Mouse (Mus musculus): ENCODE measurements at regions not wholly inside any gene's neighbourhood (a gene's known extent, or its start where the extent isn't known, plus 50 kb on each side); places are given as distances from the start of the nearest gene placed in this dataset.

DNA sequence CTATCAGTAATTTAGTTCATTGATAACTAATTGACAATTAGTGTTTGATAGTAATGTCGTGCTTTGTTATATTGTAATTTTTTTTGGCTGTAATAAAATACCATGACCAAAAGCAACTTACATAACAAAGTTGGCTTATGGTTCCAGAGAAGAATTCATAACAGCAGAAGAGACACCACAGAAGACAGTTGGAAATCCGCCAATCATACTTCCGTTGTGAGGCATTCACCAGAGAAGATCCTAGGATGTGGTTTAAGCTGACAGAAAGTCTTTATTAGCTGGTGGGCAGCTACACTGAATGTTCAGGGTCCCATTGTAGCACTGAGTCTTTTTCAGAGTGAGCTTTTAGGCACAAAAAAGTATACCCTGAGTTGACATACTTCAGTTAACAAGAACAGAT is 109.9 kb downstream of the Sec23a start:
- DNase-seq = no peak
- intact Hi-C loops (cut with DNase I) = no loop called here

- no peak for DNase-seq
- intact Hi-C loops (cut with DNase I) = no loop called here
Measured at GRCm38 (mm10) chr12:58875808-58876207, 136.0 kb downstream of the Sec23a start.

DNA sequence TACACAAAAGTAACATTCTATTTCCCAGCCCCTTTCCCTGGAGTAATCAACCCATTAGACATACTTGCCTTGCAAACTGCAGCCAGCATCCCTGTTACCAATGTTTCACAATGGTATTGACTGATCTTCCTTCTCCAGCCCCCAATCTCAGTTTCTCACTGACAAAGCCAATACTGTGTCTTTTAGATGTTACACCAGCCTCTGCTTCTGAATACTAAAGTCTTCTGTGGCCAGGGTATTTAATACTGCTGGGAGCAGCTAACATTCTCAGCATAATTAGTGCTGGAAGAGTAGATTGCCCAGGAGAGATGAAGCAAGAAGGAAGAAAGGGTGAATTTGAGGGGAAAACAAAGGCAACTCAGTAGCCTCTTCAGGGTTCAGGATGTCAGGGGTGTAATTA is 139.4 kb downstream of the Sec23a start:
- intact Hi-C loops (cut with DNase I) = no loop called here

GRCm38 (mm10) chr12:58856498-58856897 is 155.3 kb downstream of the Sec23a start:
- intact Hi-C loops (cut with DNase I) = no loop called here
- no peak for DNase-seq

More for the DNA sequence above, 139.4 kb downstream of the Sec23a start:
- no peak for DNase-seq

DNA sequence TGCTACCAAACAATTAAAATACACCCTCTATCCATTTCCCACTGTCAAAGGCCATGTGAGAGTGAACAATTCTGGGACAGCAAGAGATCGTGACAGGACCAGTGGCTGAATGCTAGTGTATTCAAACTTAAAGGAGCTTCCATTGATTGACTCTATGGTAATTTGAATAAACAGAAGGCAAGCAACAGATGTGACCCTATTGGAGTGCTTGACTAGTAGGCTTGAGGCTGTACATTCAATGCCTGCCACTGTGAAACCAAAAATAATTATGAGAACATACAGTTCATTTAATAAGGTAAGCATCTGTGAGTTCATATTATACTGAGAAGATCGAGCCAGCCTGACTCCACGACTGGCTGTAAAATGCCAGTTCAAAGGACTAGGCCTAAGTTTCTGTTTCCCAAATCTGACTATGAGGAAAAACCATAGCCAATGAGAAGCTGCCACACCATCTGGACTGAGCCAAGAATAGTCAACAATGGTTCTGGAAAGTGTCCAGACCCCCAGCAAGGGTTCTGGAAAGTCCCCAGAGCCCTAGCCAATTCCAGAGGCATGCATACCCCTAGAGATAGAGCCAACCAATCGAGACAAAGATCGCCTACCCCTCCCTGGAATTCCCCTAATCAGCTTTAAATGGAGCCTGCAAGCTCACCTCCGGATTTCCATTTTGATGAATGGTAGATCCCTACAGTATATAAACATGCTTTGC is 160.0 kb downstream of the Sec23a start:
- intact Hi-C loops (cut with DNase I) = no loop called here
- no peak for DNase-seq

- intact Hi-C loops (cut with DNase I) = no loop called here
- DNase-seq = no peak
Measured at GRCm38 (mm10) chr12:58829656-58830055, 182.2 kb downstream of the Sec23a start.

DNA sequence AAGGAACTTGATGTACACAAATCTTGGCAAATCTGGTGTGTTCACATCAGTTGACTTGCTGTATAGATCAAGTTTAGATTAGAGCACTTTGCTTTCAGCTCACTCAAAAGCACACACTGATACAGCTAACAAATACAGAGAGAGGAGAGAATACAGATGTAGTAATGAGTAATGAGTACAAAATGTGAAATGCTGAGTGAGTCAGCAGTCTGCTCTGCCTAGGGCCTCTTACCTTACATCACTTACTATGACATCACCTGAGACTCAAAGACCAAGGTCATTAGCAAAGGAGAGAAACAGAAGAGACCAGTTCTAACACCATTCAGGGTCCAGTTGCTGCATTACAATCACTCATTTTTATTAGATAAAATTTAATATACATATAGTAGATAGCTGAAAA is 184.0 kb downstream of the Sec23a start:
- no peak for DNase-seq
- intact Hi-C loops (cut with DNase I) = no loop called here

DNA sequence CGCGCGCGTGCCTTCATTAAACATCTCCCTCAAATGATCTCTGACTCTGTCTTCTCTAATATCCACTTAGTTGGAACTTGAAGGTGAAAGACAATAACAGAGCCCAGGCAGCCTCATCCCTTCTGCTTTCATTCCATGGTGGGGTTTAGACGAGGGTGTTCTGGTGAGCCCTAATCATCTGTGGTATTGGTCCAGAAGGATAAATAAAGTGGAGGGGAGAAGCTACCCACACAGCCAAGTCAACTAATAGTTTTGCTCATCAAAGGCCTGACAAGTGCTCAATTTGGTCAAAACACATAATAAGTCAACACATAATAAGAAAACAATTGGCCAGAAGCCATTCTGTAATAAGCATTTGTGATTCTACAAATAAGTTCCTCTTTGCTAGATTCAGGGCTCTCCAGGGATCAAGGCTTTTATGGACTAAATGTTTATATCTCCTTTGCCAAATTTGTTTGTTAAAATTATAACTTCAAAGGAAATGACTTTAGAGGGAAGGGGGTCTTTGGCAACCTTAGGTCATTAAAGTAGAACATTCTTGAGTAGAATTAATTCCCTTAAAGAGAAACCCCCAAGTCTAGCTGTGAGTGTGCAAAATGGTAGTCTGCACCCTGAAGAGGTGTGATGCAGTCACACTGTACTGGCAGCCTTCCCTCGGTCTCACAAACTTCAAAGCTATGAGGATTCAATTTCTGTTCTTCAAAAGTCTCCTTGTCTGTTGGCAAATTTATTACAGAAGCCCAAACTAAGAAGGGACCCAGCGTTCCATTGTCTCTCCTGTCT is 186.5 kb downstream of the Sec23a start:
- DNase-seq = no peak
- intact Hi-C loops (cut with DNase I) = no loop called here

DNA sequence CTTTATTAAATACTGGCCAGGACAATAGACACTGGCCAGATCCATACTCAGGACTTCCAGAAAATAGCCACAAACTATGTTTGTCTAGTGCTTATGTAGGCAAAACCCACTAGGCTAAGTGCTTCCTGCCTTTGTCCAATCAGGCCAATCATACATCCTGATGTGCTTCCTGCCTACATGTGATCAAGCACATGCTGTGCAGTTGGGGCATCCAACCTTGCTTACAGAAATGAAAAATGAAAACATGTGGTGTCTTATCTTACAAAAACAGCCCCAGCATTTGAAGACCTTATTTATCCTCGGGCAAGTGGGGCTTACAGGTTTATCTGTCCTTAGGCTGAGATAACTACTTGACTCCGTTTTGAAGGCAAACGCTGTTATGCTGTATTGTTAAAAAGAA is 188.8 kb downstream of the Sec23a start:
- no peak for DNase-seq
- intact Hi-C loops (cut with DNase I) = no loop called here

DNA sequence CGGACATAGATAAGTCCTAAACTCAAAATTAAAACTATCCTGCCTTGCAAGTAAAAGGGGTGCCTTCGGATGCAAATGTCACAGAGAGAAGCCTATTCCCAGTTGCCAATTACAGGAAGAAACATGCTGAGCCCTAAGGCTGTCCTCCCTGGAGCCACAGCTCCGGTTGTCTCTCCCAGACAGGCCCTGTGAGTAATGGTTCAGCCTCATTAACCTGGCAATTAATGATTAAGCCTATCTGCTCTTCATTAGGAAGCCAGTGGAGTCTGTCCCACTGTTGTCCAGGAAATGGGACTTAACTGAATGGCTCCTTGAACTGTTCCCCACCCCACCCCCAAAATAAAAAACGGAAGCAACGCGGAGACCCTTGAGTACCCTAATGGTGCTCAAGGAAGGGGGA is 207.7 kb downstream of the Sec23a start:
- no peak for DNase-seq
- intact Hi-C loops (cut with DNase I) = loop anchor here (10.0 kb wide), 1 partner anchor 979 kb away; no protein-coding TSS in a partner anchor

DNA sequence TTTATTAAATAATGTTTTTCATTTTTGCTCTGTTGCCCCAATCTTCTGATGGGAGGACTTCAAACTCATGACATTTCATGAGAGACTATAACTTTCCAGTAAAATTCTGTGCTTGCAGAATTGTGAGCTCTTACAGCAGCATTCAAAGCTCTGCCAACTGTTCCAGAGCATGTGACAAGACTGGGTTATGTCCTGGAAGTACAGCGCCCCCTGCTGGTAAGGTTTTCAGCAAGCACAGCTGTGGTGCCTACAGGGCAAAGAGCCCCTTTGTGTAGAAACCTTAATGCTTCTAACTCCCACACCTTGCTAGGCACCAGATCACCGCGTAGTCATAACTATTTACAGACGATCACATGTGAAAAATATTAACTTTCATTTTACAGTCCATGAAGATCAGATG is 209.4 kb downstream of the Sec23a start:
- peak; percentile 33 to 74 for DNase-seq
- intact Hi-C loops (cut with DNase I) = loop anchor here (10.0 kb wide), 1 partner anchor 978 kb away; no protein-coding TSS in a partner anchor

Measured in gastrocnemius, postnatal 36 days (tissue).